Mouse (Mus musculus) liver, postnatal 0 days (tissue): ENCODE results near the gene Fshb.

Experiments used
- CTCF ChIP-seq: sonication (generic); IDR thresholded peaks from 2 replicates; pipeline ENCODE4 v1.5.1; 2016; ENCODE audit warnings: antibody characterized with exemption, low read depth
- EP300 ChIP-seq: IDR thresholded peaks from 2 replicates; pipeline ENCODE4 v1.6.1; 2016; ENCODE audit warnings: antibody characterized with exemption, low read depth, mild to moderate bottlenecking

- TF ChIP-seq CTCF (no peak), EP300 (no peak)
Observed at GRCm38 (mm10) chr2:107045955-107046354, 13.5 kb downstream of the Fshb start.
